Mouse (Mus musculus): ENCODE data around the gene Pkd1l1.

GRCm38 (mm10) chr11:8811506-8812100 is 161.5 kb downstream of the Pkd1l1 start:
- no peak for TF ChIP-seq CTCF (IDR thresholded peaks at IDR 0.05; ENCODE audit: low read depth)
- no peak for TF ChIP-seq EP300 (optimal IDR thresholded peaks at IDR 0.05)
